Mouse (Mus musculus) bone marrow macrophage, adult 2 months (primary cell): ENCODE results near the gene Nyap1.

Source experiments
- CTCF ChIP-seq: IDR thresholded peaks from 2 replicates; pipeline ENCODE4 v1.5.1; 2012; ENCODE audit warnings: low read depth, mild to moderate bottlenecking, low read length, moderate library complexity
- POLR2A ChIP-seq: IDR thresholded peaks from 2 replicates; pipeline ENCODE4 v1.6.1; 2012; ENCODE audit warnings: mild to moderate bottlenecking, low read depth, low read length, borderline replicate concordance

DNA sequence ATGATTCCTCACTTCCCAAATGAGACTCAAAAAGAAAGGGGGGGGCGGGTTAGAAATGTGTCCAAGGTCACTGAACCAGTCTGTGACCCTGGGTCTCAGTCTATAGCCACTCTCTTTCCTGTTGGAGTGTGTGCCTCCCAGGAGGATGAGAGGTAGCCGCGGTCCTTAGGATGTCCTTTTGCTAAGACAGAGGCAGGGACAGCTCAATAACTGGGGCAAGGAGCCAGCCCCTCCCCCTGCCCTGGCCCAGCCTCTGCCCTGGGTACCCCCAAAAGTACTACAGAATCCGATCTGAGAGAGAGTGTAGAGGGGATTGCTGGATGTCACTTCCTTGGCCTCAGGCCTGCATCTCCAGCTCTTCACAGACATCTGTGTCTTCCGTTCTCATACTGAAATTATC lies 14.0 kb upstream of the Nyap1 start:
- TF ChIP-seq CTCF (no peak), POLR2A (no peak)
